Mouse (Mus musculus) kidney, postnatal 10 days (tissue): ENCODE measurements at regions not wholly inside any gene's neighbourhood (a gene's known extent, or its start where the extent isn't known, plus 50 kb on each side); places are given as distances from the start of the nearest gene placed in this dataset.
A peak's percentile ranks its signal among the peaks of the same experiment; 100 is the strongest.
"Not testable (repeated sequence)": the region's sequence is repeated elsewhere in the genome, so short reads cannot be mapped to it uniquely, and the experiment has no call there.

Experiments used
- DNase-seq: peaks from one replicate; pipeline ENCODE4 v3.0.0; 2021; ENCODE audit warnings: mixed read lengths

GRCm38 (mm10) chr15:32749971-32750370 is 505.4 kb downstream of the Sema5a start:
- no peak for DNase-seq

- DNase-seq = no peak
Observed at GRCm38 (mm10) chr15:32751991-32752390, 507.4 kb downstream of the Sema5a start.

- no peak for DNase-seq
Observed at GRCm38 (mm10) chr15:32760141-32760540, 515.5 kb downstream of the Sema5a start.

DNA sequence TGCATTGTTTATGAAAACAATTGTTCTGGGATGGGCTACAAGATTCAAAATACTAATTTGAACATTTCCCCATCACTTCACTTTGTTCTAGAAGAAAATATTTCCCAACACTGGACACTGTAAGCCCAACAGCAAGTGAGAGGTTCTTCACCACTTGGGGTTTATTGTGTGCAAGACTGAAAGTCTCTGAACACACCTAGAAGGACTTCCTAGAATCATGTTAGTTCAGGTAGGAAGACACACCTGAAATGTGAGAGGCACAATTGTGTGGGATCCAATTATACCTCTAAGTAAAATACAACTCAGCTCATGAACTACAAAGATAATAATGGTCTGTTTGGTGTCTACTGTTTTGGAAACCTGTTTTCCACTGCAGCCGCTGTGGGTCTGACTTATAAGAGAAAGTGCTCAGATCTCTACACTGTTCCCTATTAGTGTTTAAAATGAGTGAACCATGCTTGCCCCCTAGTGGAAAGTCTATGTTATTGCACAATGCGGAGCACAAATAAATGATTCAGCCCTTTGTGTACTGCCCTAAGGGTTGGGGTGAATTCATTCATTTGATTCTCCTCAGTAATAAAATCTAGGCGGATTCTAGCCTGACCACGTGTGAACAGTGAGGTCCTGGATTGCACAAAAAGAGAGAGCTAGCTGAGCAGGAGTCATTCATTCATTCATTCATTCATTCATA is 521.5 kb downstream of the Sema5a start:
- peak; percentile 13 for DNase-seq

GRCm38 (mm10) chr15:32766746-32767471 is 522.3 kb downstream of the Sema5a start:
- no peak for DNase-seq

DNA sequence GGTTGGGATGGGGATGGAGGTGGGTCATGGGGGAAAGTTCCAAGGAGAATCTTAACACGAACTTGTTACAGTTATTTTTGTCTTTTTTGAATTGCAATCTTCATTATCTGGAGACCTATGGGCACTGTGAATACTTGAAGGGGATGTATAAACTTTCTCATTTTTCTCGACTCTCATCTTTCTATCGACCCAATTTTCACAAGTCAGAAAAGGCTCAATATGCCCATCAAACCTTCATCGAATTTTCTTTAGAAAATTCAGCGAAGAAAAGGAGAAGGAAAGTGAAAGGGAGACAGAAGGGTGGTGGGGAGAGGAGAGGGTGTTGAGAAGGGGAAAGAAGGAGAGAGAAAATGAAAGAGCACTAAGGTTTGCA is 533.6 kb downstream of the Sema5a start:
- not testable (repeated sequence) for DNase-seq

GRCm38 (mm10) chr15:32778599-32779273 is 534.1 kb downstream of the Sema5a start:
- peak; percentile 83 for DNase-seq

- DNase-seq = peak; percentile 9
Observed at GRCm38 (mm10) chr15:32779274-32779615, 534.6 kb downstream of the Sema5a start.

DNA sequence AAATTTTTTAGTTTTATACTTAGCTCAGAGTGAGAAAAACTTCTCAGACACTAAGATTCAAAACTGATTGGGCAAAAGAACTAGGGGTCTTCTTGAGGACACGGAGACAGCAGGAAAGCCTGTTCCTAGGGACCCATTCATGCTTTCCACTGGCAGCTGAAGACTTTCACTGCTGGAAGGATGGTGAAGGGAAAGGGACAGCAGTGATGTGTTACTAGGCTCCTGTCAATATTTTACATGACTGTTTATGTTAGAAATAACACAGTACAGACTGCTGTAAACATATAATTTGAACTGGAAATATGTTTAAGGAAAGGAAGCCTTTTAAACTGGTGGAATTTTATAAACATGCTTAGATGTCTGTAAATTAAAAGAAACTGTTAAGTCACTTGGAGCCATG is 537.0 kb downstream of the Sema5a start:
- DNase-seq = not testable (repeated sequence)

DNA sequence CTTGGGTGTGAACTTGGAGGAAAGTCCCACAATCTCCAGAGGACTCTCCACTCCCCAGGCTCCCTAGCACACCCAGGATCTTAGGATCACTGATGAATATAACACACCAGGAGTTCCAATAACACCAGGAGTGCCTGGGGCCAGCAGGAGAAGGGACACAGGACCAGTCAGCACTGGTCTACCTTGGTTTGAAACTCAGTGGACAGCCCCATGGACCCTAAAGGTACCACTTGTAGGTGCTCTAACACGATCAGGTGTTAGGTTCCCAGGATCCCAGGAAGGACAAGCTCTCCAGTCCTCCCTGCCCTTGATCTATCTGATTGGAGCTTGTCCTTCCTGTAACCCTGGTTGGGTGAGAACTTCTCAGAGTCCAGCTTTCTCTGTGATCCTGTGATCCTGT is 554.6 kb downstream of the Sema5a start:
- no peak for DNase-seq

DNA sequence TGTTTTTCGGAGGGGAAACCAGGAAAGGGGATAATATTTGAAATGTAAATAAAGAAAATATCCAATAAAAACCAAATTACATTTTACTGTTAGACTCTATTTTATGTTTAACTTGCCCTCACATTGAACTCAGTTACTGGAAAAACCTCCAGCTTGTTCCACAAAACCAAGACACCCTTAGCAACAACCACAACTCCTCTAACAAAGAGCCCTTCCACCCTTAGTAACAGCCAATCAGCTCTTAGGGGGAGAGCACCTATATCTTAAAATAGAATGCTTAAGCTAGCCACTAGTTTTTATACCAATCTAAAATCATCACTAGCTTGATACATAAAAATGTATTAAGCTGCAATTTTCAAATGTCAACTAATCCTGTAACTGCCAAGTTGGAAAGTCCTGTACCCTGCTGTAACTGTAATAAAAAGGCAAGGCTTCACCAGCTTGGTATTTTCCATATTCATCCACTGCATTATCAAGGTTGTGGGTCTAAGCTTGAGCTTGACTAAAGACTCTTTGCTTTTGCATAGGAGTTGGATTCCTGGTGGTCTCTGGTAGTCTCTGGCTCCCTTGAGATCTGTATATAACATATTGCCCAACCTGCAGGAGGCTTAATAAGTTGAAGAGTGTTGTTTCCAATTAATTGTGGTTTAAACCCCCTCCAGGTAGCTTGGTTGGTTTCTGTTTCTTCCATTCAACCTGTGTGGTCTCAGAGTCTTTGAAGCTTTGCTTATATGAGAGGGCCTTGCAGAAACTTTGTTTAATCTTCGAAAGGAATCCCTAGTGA is 566.4 kb downstream of the Sema5a start:
- DNase-seq = no peak

- no peak for DNase-seq
Observed at GRCm38 (mm10) chr15:32839966-32840365, 595.4 kb downstream of the Sema5a start.
